Mouse (Mus musculus): ENCODE measurements around the gene Gucd1. TPM values are rescaled to one million over a fixed set of nuclear protein-coding genes. Genes with fewer than 3 reads are reported as not detected.
"Not testable (repeated sequence)": the region's sequence is repeated elsewhere in the genome, so short reads cannot be mapped to it uniquely, and the experiment has no call there.

Gene Gucd1
- polyA plus RNA-seq, 1 experiment from 2014 or later, result 24.4 TPM

- H3K4me3 ChIP-seq, result no peak overlapping the region
- no peaks in the 10 kb centered on the region for H3K36me3 ChIP-seq (replicated peaks)
- H3K27me3 ChIP-seq (replicated peaks), result no peaks in the 10 kb centered on the region
- WGBS, result 75% methylated on average over 9 of the region's 9 CpGs
- H3K9ac ChIP-seq, result no peak overlapping the region
- ATAC-seq (replicated peaks), result no peak
- H3K4me2 ChIP-seq, result no peak overlapping the region
- peak overlapping the region; percentile 40; the same call in 1 of the 2 replicates for H3K27ac ChIP-seq
- peaks cover 9% of the 10 kb centered on the region; the same call in 1 of the 2 replicates for H3K4me1 ChIP-seq
- H3K9me3 ChIP-seq, result no peaks in the 10 kb centered on the region
Measured at GRCm38 (mm10) chr10:75364796-75365195, 153.0 kb downstream of the Gucd1 start.

GRCm38 (mm10) chr10:75364214-75364690 lies 153.5 kb downstream of the Gucd1 start:
- peak; percentile 85 for ATAC-seq (replicated peaks)
- 7% methylated on average over 1 of the region's 1 CpGs for WGBS
- peak overlapping the region; percentile 40; the same call in 1 of the 2 replicates for H3K27ac ChIP-seq

GRCm38 (mm10) chr10:75355341-75355740 lies 162.4 kb downstream of the Gucd1 start:
- H3K27me3 ChIP-seq (replicated peaks), result no peaks in the 10 kb centered on the region
- no peak overlapping the region for H3K4me3 ChIP-seq
- WGBS, result 74% methylated on average over 4 of the region's 4 CpGs
- H3K9ac ChIP-seq, result no peak overlapping the region
- no peak overlapping the region for H3K27ac ChIP-seq
- no peaks in the 10 kb centered on the region for H3K36me3 ChIP-seq (replicated peaks)
- no peaks in the 10 kb centered on the region for H3K4me1 ChIP-seq
- no peaks in the 10 kb centered on the region for H3K9me3 ChIP-seq
- H3K4me2 ChIP-seq, result no peak overlapping the region
- ATAC-seq (replicated peaks), result no peak

More at GRCm38 (mm10) chr10:75364214-75364690, 153.5 kb downstream of the Gucd1 start:
- not testable (repeated sequence) for H3K4me2 ChIP-seq; H3K9ac ChIP-seq; H3K36me3 ChIP-seq (replicated peaks); H3K9me3 ChIP-seq; H3K4me1 ChIP-seq; H3K4me3 ChIP-seq; H3K27me3 ChIP-seq (replicated peaks)

GRCm38 (mm10) chr10:75353838-75354241 lies 163.9 kb downstream of the Gucd1 start:
- not testable (repeated sequence) for H3K9ac ChIP-seq; H3K27ac ChIP-seq; H3K36me3 ChIP-seq (replicated peaks); H3K4me3 ChIP-seq; H3K4me2 ChIP-seq; H3K9me3 ChIP-seq; H3K4me1 ChIP-seq; H3K27me3 ChIP-seq (replicated peaks); ATAC-seq (replicated peaks)
- 51% methylated on average over 7 of the region's 9 CpGs for WGBS

- 95% methylated on average over 12 of the region's 12 CpGs for WGBS
- H3K9me3 ChIP-seq, result no peaks in the 10 kb centered on the region
- no peak for ATAC-seq (replicated peaks)
Measured at GRCm38 (mm10) chr10:75352541-75352940, 165.2 kb downstream of the Gucd1 start.

GRCm38 (mm10) chr10:75350564-75350963 lies 167.2 kb downstream of the Gucd1 start:
- no peaks in the 10 kb centered on the region for H3K4me1 ChIP-seq
- no peak for ATAC-seq (replicated peaks)
- 81% methylated on average over 5 of the region's 5 CpGs for WGBS
- no peaks in the 10 kb centered on the region for H3K9me3 ChIP-seq
- H3K9ac ChIP-seq, result no peak overlapping the region
- no peaks in the 10 kb centered on the region for H3K36me3 ChIP-seq (replicated peaks)
- no peak overlapping the region for H3K27ac ChIP-seq
- no peak overlapping the region for H3K4me2 ChIP-seq
- no peaks in the 10 kb centered on the region for H3K27me3 ChIP-seq (replicated peaks)
- no peak overlapping the region for H3K4me3 ChIP-seq

More at GRCm38 (mm10) chr10:75352541-75352940, 165.2 kb downstream of the Gucd1 start:
- H3K36me3 ChIP-seq (replicated peaks), result no peaks in the 10 kb centered on the region
- no peak overlapping the region for H3K4me3 ChIP-seq
- H3K27me3 ChIP-seq (replicated peaks), result no peaks in the 10 kb centered on the region
- H3K4me1 ChIP-seq, result no peaks in the 10 kb centered on the region
- no peak overlapping the region for H3K27ac ChIP-seq
- no peak overlapping the region for H3K4me2 ChIP-seq
- no peak overlapping the region for H3K9ac ChIP-seq

GRCm38 (mm10) chr10:75345265-75345664 lies 172.5 kb downstream of the Gucd1 start:
- H3K36me3 ChIP-seq (replicated peaks), result no peaks in the 10 kb centered on the region
- H3K9me3 ChIP-seq, result no peaks in the 10 kb centered on the region
- ATAC-seq (replicated peaks), result no peak
- WGBS, result 52% methylated on average over 2 of the region's 2 CpGs
- no peak overlapping the region for H3K27ac ChIP-seq
- H3K4me2 ChIP-seq, result no peak overlapping the region
- H3K9ac ChIP-seq, result no peak overlapping the region
- no peaks in the 10 kb centered on the region for H3K27me3 ChIP-seq (replicated peaks)
- no peaks in the 10 kb centered on the region for H3K4me1 ChIP-seq
- H3K4me3 ChIP-seq, result no peak overlapping the region

GRCm38 (mm10) chr10:75344563-75344962 lies 173.2 kb downstream of the Gucd1 start:
- not testable (repeated sequence) for H3K4me3 ChIP-seq; H3K27ac ChIP-seq; H3K4me2 ChIP-seq; H3K27me3 ChIP-seq (replicated peaks); H3K9me3 ChIP-seq; H3K4me1 ChIP-seq; H3K36me3 ChIP-seq (replicated peaks); H3K9ac ChIP-seq; ATAC-seq (replicated peaks)
- 75% methylated on average over 1 of the region's 1 CpGs for WGBS

- no peaks in the 10 kb centered on the region for H3K9me3 ChIP-seq
- no peak overlapping the region for H3K4me3 ChIP-seq
- no peak overlapping the region for H3K9ac ChIP-seq
- H3K4me2 ChIP-seq, result no peak overlapping the region
- WGBS, result 42% methylated on average over 8 of the region's 8 CpGs
- no peaks in the 10 kb centered on the region for H3K36me3 ChIP-seq (replicated peaks)
- no peak for ATAC-seq (replicated peaks)
- no peak overlapping the region for H3K27ac ChIP-seq
- H3K27me3 ChIP-seq (replicated peaks), result no peaks in the 10 kb centered on the region
- H3K4me1 ChIP-seq, result no peaks in the 10 kb centered on the region
Measured at GRCm38 (mm10) chr10:75341936-75342335, 175.8 kb downstream of the Gucd1 start.

- Histone ChIP-seq H3K36me3 (replicated peaks) (no peaks in the 10 kb centered on the region), H3K4me1 (no peaks in the 10 kb centered on the region), H3K27ac (no peak overlapping the region), H3K4me2 (no peak overlapping the region), H3K4me3 (no peak overlapping the region), H3K9ac (no peak overlapping the region), H3K9me3 (no peaks in the 10 kb centered on the region), H3K27me3 (replicated peaks) (no peaks in the 10 kb centered on the region)
- 90% methylated on average over 7 of the region's 7 CpGs for WGBS
- ATAC-seq (replicated peaks), result no peak
Measured at GRCm38 (mm10) chr10:75339377-75339776, 178.4 kb downstream of the Gucd1 start.

- no peak overlapping the region for H3K4me2 ChIP-seq
- ATAC-seq (replicated peaks), result no peak
- 84% methylated on average over 5 of the region's 5 CpGs for WGBS
- no peak overlapping the region for H3K9ac ChIP-seq
- H3K27ac ChIP-seq, result no peak overlapping the region
- H3K36me3 ChIP-seq (replicated peaks), result no peaks in the 10 kb centered on the region
- H3K27me3 ChIP-seq (replicated peaks), result no peaks in the 10 kb centered on the region
- H3K4me3 ChIP-seq, result no peak overlapping the region
- no peaks in the 10 kb centered on the region for H3K9me3 ChIP-seq
- no peaks in the 10 kb centered on the region for H3K4me1 ChIP-seq
Measured at GRCm38 (mm10) chr10:75338852-75339251, 178.9 kb downstream of the Gucd1 start.

GRCm38 (mm10) chr10:75337231-75337630 lies 180.5 kb downstream of the Gucd1 start:
- Histone ChIP-seq H3K4me3 (no peak overlapping the region), H3K9ac (no peak overlapping the region), H3K36me3 (replicated peaks) (no peaks in the 10 kb centered on the region), H3K4me1 (no peaks in the 10 kb centered on the region), H3K27ac (no peak overlapping the region), H3K9me3 (no peaks in the 10 kb centered on the region), H3K27me3 (replicated peaks) (no peaks in the 10 kb centered on the region), H3K4me2 (no peak overlapping the region)
- WGBS, result 82% methylated on average over 10 of the region's 10 CpGs
- ATAC-seq (replicated peaks), result no peak

- WGBS, result 89% methylated on average over 6 of the region's 6 CpGs
- no peak for ATAC-seq (replicated peaks)
- Histone ChIP-seq H3K9me3 (no peaks in the 10 kb centered on the region), H3K4me1 (no peaks in the 10 kb centered on the region), H3K9ac (no peak overlapping the region), H3K4me2 (no peak overlapping the region), H3K27me3 (replicated peaks) (no peaks in the 10 kb centered on the region), H3K27ac (no peak overlapping the region), H3K36me3 (replicated peaks) (no peaks in the 10 kb centered on the region), H3K4me3 (no peak overlapping the region)
Measured at GRCm38 (mm10) chr10:75335075-75335474, 182.7 kb downstream of the Gucd1 start.
